Mouse (Mus musculus) gastrocnemius, adult 2 months (tissue): ENCODE measurements around the gene Ankrd42. TPM values are rescaled to one million over a fixed set of nuclear protein-coding genes. Genes with fewer than 3 reads are reported as not detected.
A peak's percentile ranks its signal among the peaks of the same experiment; 100 is the strongest.

Experiments
- DNase-seq: peaks from one replicate; pipeline ENCODE4 v3.0.0; 2022
- H3K27ac ChIP-seq: fragments of 200-600 bp; 2 replicates; pipeline ENCODE4 v1.8.1; 2022; ENCODE audit warnings: mild to moderate bottlenecking
- H3K4me3 ChIP-seq: fragments of 200-600 bp; 2 replicates; pipeline ENCODE4 v1.8.1; 2022; ENCODE audit warnings: mild to moderate bottlenecking, moderate library complexity
- CTCF ChIP-seq: fragments of 200-600 bp; IDR thresholded peaks from 2 replicates; pipeline ENCODE4 v1.8.1; 2022; ENCODE audit warnings: antibody characterized with exemption, mild to moderate bottlenecking, moderate library complexity
- intact Hi-C: fragments of 180-260 bp; cut with DNase I; formaldehyde crosslinking; loops from one replicate; pipeline ENCODE4 v1.15.1; 2025
- total RNA-seq, 2 experiments: library from RNA; stranded (reverse); gene quantifications; 2 replicates each; pipeline ENCODE4 v1.2.3; 2021

Gene Ankrd42
- total RNA-seq, 2 experiments from 2014 or later, result 0.31 to 0.39 TPM

- Histone ChIP-seq H3K4me3 (no peak overlapping the region), H3K27ac (no peak overlapping the region)
- peak; percentile 71 for TF ChIP-seq CTCF
- intact Hi-C loops, result no loop called here
- DNase-seq, result no peak
These were observed 86.0 kb downstream of the Ankrd42 start for GRCm38 (mm10) chr7:92550990-92551392.

GRCm38 (mm10) chr7:92550248-92550989 is 86.5 kb downstream of the Ankrd42 start:
- intact Hi-C loops, result no loop called here
- no peak for TF ChIP-seq CTCF
- H3K4me3 ChIP-seq, result no peak overlapping the region

GRCm38 (mm10) chr7:92546763-92547162 is 90.2 kb downstream of the Ankrd42 start:
- no peak for DNase-seq
- no peak overlapping the region for H3K27ac ChIP-seq
- intact Hi-C loops, result no loop called here
- TF ChIP-seq CTCF, result no peak
- H3K4me3 ChIP-seq, result no peak overlapping the region

More at GRCm38 (mm10) chr7:92550248-92550989, 86.5 kb downstream of the Ankrd42 start:
- H3K27ac ChIP-seq, result no peak overlapping the region
- DNase-seq, result no peak

GRCm38 (mm10) chr7:92532351-92533036 is 104.4 kb downstream of the Ankrd42 start:
- no peak for DNase-seq
- Histone ChIP-seq H3K27ac (no peak overlapping the region), H3K4me3 (no peak overlapping the region)
- intact Hi-C loops, result no loop called here
- no peak for TF ChIP-seq CTCF

Other genes with a start within 250 kb of the Ankrd42 start
- gene Ccdc90b, start 76.0 kb downstream of the Ankrd42 start, total RNA-seq, result 10 to 100 TPM; 17.2 to 23.9 TPM
- gene Pcf11, start 32.8 kb upstream of the Ankrd42 start, total RNA-seq, result 10 to 100 TPM; 19.2 to 25.9 TPM
- gene Rab30, start 104.5 kb upstream of the Ankrd42 start, total RNA-seq, result 1 to 10 TPM; 6.5 to 7.7 TPM
- gene Ddias, start 237.1 kb upstream of the Ankrd42 start, total RNA-seq, result under 1 TPM in 1 of 2 experiments, not detected in 1; 0.06 TPM
- gene Prcp, start 237.3 kb upstream of the Ankrd42 start, total RNA-seq, result 1 to 10 TPM; 2.9 to 3.5 TPM